Mouse (Mus musculus) limb, embryonic 13.5 days (tissue): ENCODE measurements at regions not wholly inside any gene's neighbourhood (a gene's known extent, or its start where the extent isn't known, plus 50 kb on each side); places are given as distances from the start of the nearest gene placed in this dataset.

ENCODE experiments used
- ATAC-seq: fragments of 200-750 bp; cut with Nextera tagmentation; 2 replicates; pipeline ENCODE4 v1.8.0; 2017; ENCODE audit warnings: low read depth, moderate number of reproducible peaks, moderate TSS enrichment; ENCODE audit not compliant: low FRiP score
- H3K27ac ChIP-seq: fragments of 300-500 bp; sonication (generic); 2 replicates; pipeline ENCODE4 v1.5.1; 2015; ENCODE audit warnings: inconsistent platforms, mild to moderate bottlenecking, moderate library complexity
- H3K27me3 ChIP-seq: fragments of 300-500 bp; sonication (generic); 2 replicates; pipeline ENCODE4 v1.6.1; 2015; ENCODE audit warnings: mild to moderate bottlenecking, inconsistent platforms
- H3K36me3 ChIP-seq: fragments of 300-500 bp; sonication (generic); 2 replicates; pipeline ENCODE4 v1.6.1; 2015; ENCODE audit warnings: inconsistent platforms, mild to moderate bottlenecking, moderate library complexity
- H3K4me1 ChIP-seq: fragments of 300-500 bp; sonication (generic); 2 replicates; pipeline ENCODE4 v1.6.1; 2015; ENCODE audit warnings: inconsistent platforms
- H3K4me2 ChIP-seq: fragments of 300-500 bp; sonication (generic); replicated peaks from 2 replicates; pipeline ENCODE4 v1.6.1; 2015; ENCODE audit warnings: inconsistent platforms, mild to moderate bottlenecking, moderate library complexity
- H3K4me3 ChIP-seq: fragments of 300-500 bp; sonication (generic); 2 replicates; pipeline ENCODE4 v1.5.1; 2015; ENCODE audit warnings: moderate library complexity, mild to moderate bottlenecking, inconsistent platforms
- H3K9ac ChIP-seq: fragments of 300-500 bp; sonication (generic); 2 replicates; pipeline ENCODE4 v1.6.1; 2015; ENCODE audit warnings: mild to moderate bottlenecking, inconsistent platforms
- H3K9me3 ChIP-seq: fragments of 300-500 bp; sonication (generic); 2 replicates; pipeline ENCODE4 v1.6.1; 2016; ENCODE audit warnings: inconsistent platforms
- WGBS: fragments of 180-500 bp; shearing (Covaris S2); methylation state at CpG from one replicate; pipeline ENCODE4 v1.1.7; 2015; 5-methylcytosine and 5-hydroxymethylcytosine counted together

GRCm38 (mm10) chr6:94779213-94779612 lies 79.3 kb upstream of the Lrig1 start:
- H3K4me3 ChIP-seq: no peak overlapping the region
- H3K9ac ChIP-seq: no peak overlapping the region
- no peak for ATAC-seq
- H3K36me3 ChIP-seq: no peaks in the 10 kb centered on the region
- H3K4me2 ChIP-seq: no peak overlapping the region
- peaks cover 52% of the 10 kb centered on the region for H3K4me1 ChIP-seq
- no peaks in the 10 kb centered on the region for H3K27me3 ChIP-seq
- WGBS: 54% methylated on average over 7 of the region's 7 CpGs
- H3K27ac ChIP-seq: no peak overlapping the region
- H3K9me3 ChIP-seq: no peaks in the 10 kb centered on the region

GRCm38 (mm10) chr6:94778797-94779196 lies 78.8 kb upstream of the Lrig1 start:
- Histone ChIP-seq H3K4me2 (no peak overlapping the region), H3K4me3 (no peak overlapping the region), H3K4me1 (peaks cover 56% of the 10 kb centered on the region), H3K27ac (no peak overlapping the region), H3K9me3 (no peaks in the 10 kb centered on the region), H3K36me3 (no peaks in the 10 kb centered on the region), H3K9ac (no peak overlapping the region), H3K27me3 (no peaks in the 10 kb centered on the region)
- 33% methylated on average over 1 of the region's 1 CpGs for WGBS
- no peak for ATAC-seq

- no peak for ATAC-seq
- H3K9ac ChIP-seq: no peak overlapping the region
- no peak overlapping the region for H3K4me3 ChIP-seq
- H3K27me3 ChIP-seq: no peaks in the 10 kb centered on the region
- H3K36me3 ChIP-seq: no peaks in the 10 kb centered on the region
- WGBS: 27% methylated on average over 4 of the region's 4 CpGs
- no peak overlapping the region for H3K4me2 ChIP-seq
- H3K9me3 ChIP-seq: no peaks in the 10 kb centered on the region
- 0 out of 2 replicates have a peak overlapping the region, but pooled peaks have one; percentile 52 for H3K27ac ChIP-seq
- H3K4me1 ChIP-seq: peaks cover 77% of the 10 kb centered on the region
These were observed 76.6 kb upstream of the Lrig1 start for GRCm38 (mm10) chr6:94776585-94776984.

GRCm38 (mm10) chr6:94774871-94775270 lies 74.9 kb upstream of the Lrig1 start:
- Histone ChIP-seq H3K9me3 (no peaks in the 10 kb centered on the region), H3K27me3 (no peaks in the 10 kb centered on the region), H3K27ac (peak overlapping the region; percentile 84), H3K4me2 (no peak overlapping the region), H3K4me3 (no peak overlapping the region), H3K36me3 (no peaks in the 10 kb centered on the region), H3K4me1 (peaks cover 65% of the 10 kb centered on the region), H3K9ac (no peak overlapping the region)
- 91% methylated on average over 3 of the region's 3 CpGs for WGBS
- ATAC-seq: no peak

- 3% methylated on average over 27 of the region's 27 CpGs for WGBS
- Histone ChIP-seq H3K27me3 (no peaks in the 10 kb centered on the region), H3K9ac (peak overlapping the region; percentile 9), H3K27ac (peak overlapping the region; percentile 84), H3K9me3 (no peaks in the 10 kb centered on the region), H3K4me1 (peaks cover 57% of the 10 kb centered on the region), H3K4me3 (peak overlapping the region; percentile 25), H3K36me3 (no peaks in the 10 kb centered on the region), H3K4me2 (peak overlapping the region; percentile 59)
- ATAC-seq: peak; percentile 81
These were observed 73.9 kb upstream of the Lrig1 start for GRCm38 (mm10) chr6:94773604-94774486.

GRCm38 (mm10) chr6:94772868-94773603 lies 73.1 kb upstream of the Lrig1 start:
- Histone ChIP-seq H3K27ac (peak overlapping the region; percentile 84), H3K9me3 (no peaks in the 10 kb centered on the region), H3K9ac (peak overlapping the region; percentile 9; the same call in 1 of the 2 replicates), H3K4me3 (peak overlapping the region; percentile 25), H3K4me1 (peaks cover 49% of the 10 kb centered on the region), H3K36me3 (no peaks in the 10 kb centered on the region), H3K4me2 (peak overlapping the region; percentile 59), H3K27me3 (no peaks in the 10 kb centered on the region)
- ATAC-seq: peak; percentile 29; the same call in 1 of the 2 replicates
- WGBS: 28% methylated on average over 12 of the region's 12 CpGs

GRCm38 (mm10) chr6:94772391-94772790 lies 72.4 kb upstream of the Lrig1 start:
- 43% methylated on average over 7 of the region's 7 CpGs for whole genome bisulfite sequencing
- Histone ChIP-seq H3K27me3 (no peaks in the 10 kb centered on the region), H3K36me3 (no peaks in the 10 kb centered on the region), H3K4me3 (no peak overlapping the region), H3K9ac (no peak overlapping the region), H3K27ac (peak overlapping the region; percentile 84; the same call in 1 of the 2 replicates), H3K9me3 (no peaks in the 10 kb centered on the region), H3K4me1 (peaks cover 45% of the 10 kb centered on the region), H3K4me2 (no peak overlapping the region)
- no peak for ATAC-seq

GRCm38 (mm10) chr6:94768230-94768629 lies 68.3 kb upstream of the Lrig1 start:
- H3K9ac ChIP-seq: no peak overlapping the region
- no peak overlapping the region for H3K4me3 ChIP-seq
- WGBS: 80% methylated on average over 5 of the region's 5 CpGs
- H3K4me1 ChIP-seq: peaks cover 15% of the 10 kb centered on the region
- no peak for ATAC-seq
- H3K27me3 ChIP-seq: no peaks in the 10 kb centered on the region
- no peaks in the 10 kb centered on the region for H3K36me3 ChIP-seq
- no peak overlapping the region for H3K4me2 ChIP-seq
- no peak overlapping the region for H3K27ac ChIP-seq
- H3K9me3 ChIP-seq: no peaks in the 10 kb centered on the region

- ATAC-seq: no peak
- Histone ChIP-seq H3K27me3 (no peaks in the 10 kb centered on the region), H3K27ac (no peak overlapping the region), H3K4me3 (no peak overlapping the region), H3K9me3 (no peaks in the 10 kb centered on the region), H3K9ac (no peak overlapping the region), H3K36me3 (no peaks in the 10 kb centered on the region), H3K4me1 (peaks cover 18% of the 10 kb centered on the region), H3K4me2 (no peak overlapping the region)
- WGBS: 80% methylated on average over 6 of the region's 6 CpGs
These were observed 65.8 kb upstream of the Lrig1 start for GRCm38 (mm10) chr6:94765724-94766123.

- H3K27me3 ChIP-seq: no peaks in the 10 kb centered on the region
- no peak overlapping the region for H3K4me3 ChIP-seq
- no peak overlapping the region for H3K9ac ChIP-seq
- ATAC-seq: peak; percentile 24
- H3K4me2 ChIP-seq: no peak overlapping the region; the same call in 1 of the 2 replicates
- H3K9me3 ChIP-seq: no peaks in the 10 kb centered on the region
- peak overlapping the region; percentile 72; the same call in 1 of the 2 replicates for H3K27ac ChIP-seq
- H3K36me3 ChIP-seq: no peaks in the 10 kb centered on the region
- WGBS: 23% methylated on average over 6 of the region's 6 CpGs
- H3K4me1 ChIP-seq: peaks cover 29% of the 10 kb centered on the region
These were observed 61.4 kb upstream of the Lrig1 start for GRCm38 (mm10) chr6:94761341-94761740.

GRCm38 (mm10) chr6:94760629-94761111 lies 60.7 kb upstream of the Lrig1 start:
- H3K36me3 ChIP-seq: no peaks in the 10 kb centered on the region
- H3K9me3 ChIP-seq: no peaks in the 10 kb centered on the region
- peak; percentile 16; the same call in 1 of the 2 replicates for ATAC-seq
- H3K4me1 ChIP-seq: peaks cover 35% of the 10 kb centered on the region
- H3K27ac ChIP-seq: peak overlapping the region; percentile 72; the same call in 1 of the 2 replicates
- H3K4me2 ChIP-seq: no peak overlapping the region; the same call in 1 of the 2 replicates
- H3K4me3 ChIP-seq: no peak overlapping the region
- no peak overlapping the region for H3K9ac ChIP-seq
- 34% methylated on average over 17 of the region's 17 CpGs for WGBS
- H3K27me3 ChIP-seq: no peaks in the 10 kb centered on the region

GRCm38 (mm10) chr6:94759649-94760048 lies 59.7 kb upstream of the Lrig1 start:
- Histone ChIP-seq H3K9ac (no peak overlapping the region), H3K4me1 (peaks cover 46% of the 10 kb centered on the region), H3K36me3 (no peaks in the 10 kb centered on the region), H3K9me3 (no peaks in the 10 kb centered on the region), H3K27ac (no peak overlapping the region), H3K4me3 (no peak overlapping the region), H3K27me3 (no peaks in the 10 kb centered on the region), H3K4me2 (no peak overlapping the region)
- ATAC-seq: no peak
- WGBS: 95% methylated on average over 1 of the region's 1 CpGs
